Mouse (Mus musculus): ENCODE data around the gene Afap1. TPM values are rescaled to one million over a fixed set of nuclear protein-coding genes. Genes with fewer than 3 reads are reported as not detected.

The Afap1 gene
- polyA plus RNA-seq, 1 experiment from 2014 or later: 18.1 TPM

DNA sequence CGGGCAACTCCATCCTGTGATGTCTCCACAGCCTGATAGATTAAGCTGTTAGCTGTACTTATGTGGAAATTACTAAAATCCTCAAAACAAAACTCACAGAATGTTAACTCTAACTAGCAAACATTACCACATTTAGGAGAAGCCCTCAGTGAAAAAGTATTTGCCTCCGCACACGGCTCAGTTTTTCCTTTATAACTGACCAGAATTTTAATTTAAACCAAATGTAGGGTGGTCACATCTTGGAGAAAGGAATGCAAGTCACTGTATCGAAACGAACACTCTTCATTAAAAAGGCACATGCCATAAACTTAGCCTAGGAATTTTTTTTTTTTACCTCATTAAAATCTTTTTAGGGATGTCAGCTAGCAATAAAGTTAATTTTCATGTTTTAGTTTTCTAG lies 87.4 kb downstream of the Afap1 start:
- Histone ChIP-seq H3K27ac (peak overlapping the region; percentile 52; the same call in 1 of the 2 replicates), H3K36me3 (peaks cover 64% of the 10 kb centered on the region)
- ATAC-seq (ENCODE audit: insufficient number of reproducible peaks, insufficient read depth, low FRiP score, low TSS enrichment, low read depth): no peak

DNA sequence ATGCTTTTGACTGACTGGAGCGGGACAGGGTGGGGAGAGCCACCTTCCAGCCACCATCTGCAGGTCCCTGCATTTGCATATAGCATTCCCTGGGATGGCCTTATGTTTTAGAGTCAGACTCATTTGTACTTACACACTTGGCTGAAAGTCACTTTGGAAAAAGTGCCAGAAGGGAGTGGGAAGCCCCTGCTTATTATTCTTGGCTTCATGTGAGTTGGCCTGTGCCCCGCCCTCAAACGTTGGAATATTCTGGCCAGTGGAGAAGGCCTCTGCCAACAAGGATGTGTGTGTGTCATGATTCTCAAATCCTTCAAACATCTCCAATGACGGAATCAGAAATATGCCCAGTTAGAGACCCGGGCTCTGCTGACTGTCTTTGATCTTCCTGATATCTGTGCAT lies 88.2 kb downstream of the Afap1 start:
- peaks cover 12% of the 10 kb centered on the region for H3K4me1 ChIP-seq
- no peaks in the 10 kb centered on the region for H3K9me3 ChIP-seq
- peaks cover 68% of the 10 kb centered on the region for H3K36me3 ChIP-seq
- ATAC-seq (ENCODE audit: insufficient number of reproducible peaks, insufficient read depth, low FRiP score, low TSS enrichment, low read depth): no peak
- 88% methylated on average over 5 of the region's 5 CpGs for WGBS
- no peaks in the 10 kb centered on the region for H3K27me3 ChIP-seq
- no peak overlapping the region for H3K27ac ChIP-seq
- no peak overlapping the region for H3K9ac ChIP-seq
- no peak overlapping the region for H3K4me3 ChIP-seq
- H3K4me2 ChIP-seq: no peak overlapping the region

More for the DNA sequence above, 87.4 kb downstream of the Afap1 start:
- Histone ChIP-seq H3K4me1 (peaks cover 12% of the 10 kb centered on the region), H3K4me3 (no peak overlapping the region), H3K9me3 (no peaks in the 10 kb centered on the region), H3K4me2 (no peak overlapping the region), H3K27me3 (no peaks in the 10 kb centered on the region), H3K9ac (no peak overlapping the region)
- WGBS: 34% methylated on average over 5 of the region's 5 CpGs

DNA sequence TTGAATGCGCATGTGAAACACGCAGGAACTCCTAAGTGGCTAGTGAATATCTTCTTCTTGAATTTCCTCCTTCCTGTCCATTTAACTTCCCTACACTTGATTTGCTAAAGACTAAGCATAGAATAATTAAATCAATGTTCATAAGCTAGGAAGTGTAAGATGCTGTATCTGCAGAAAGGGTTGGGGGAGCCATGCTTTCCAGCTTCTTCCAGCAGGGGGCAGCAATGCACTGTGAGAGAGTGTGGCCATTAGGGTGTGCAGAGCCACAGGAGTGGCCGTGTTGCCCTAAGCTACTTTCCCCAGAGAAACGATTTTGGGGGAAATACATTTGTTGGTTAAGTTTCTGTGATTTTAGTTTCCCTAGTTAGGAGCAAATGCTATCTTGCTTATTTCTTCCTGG lies 88.9 kb downstream of the Afap1 start:
- Histone ChIP-seq H3K4me3 (no peak overlapping the region), H3K27me3 (no peaks in the 10 kb centered on the region), H3K9ac (no peak overlapping the region), H3K27ac (no peak overlapping the region), H3K4me1 (peaks cover 12% of the 10 kb centered on the region), H3K36me3 (peaks cover 68% of the 10 kb centered on the region), H3K9me3 (no peaks in the 10 kb centered on the region), H3K4me2 (no peak overlapping the region)
- 38% methylated on average over 4 of the region's 4 CpGs for WGBS
- no peak for ATAC-seq (ENCODE audit: insufficient number of reproducible peaks, insufficient read depth, low FRiP score, low TSS enrichment, low read depth)

DNA sequence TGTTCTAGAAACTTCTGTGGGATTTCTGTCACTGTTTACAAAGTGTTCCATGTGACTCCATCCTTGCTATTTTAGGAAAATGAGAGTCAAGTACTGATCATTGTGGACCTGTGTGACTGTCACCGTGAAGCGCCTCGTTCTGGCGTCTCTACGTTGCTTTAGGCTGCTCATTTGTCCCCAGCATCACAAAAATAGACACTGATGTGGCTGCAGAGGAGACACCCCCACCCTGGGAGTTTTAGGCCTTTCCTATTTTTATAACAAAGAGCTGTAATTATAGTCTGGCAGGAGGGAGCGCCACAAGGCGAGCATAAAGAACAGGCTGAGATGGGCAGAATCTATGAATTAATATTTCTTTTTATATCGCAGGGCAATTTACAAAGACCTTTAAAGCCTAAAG lies 92.5 kb downstream of the Afap1 start:
- H3K9ac ChIP-seq: no peak overlapping the region
- WGBS: 79% methylated on average over 8 of the region's 8 CpGs
- peaks cover 3% of the 10 kb centered on the region; the same call in 1 of the 2 replicates for H3K4me1 ChIP-seq
- H3K4me3 ChIP-seq: no peak overlapping the region
- no peaks in the 10 kb centered on the region for H3K9me3 ChIP-seq
- no peak overlapping the region for H3K27ac ChIP-seq
- ATAC-seq (ENCODE audit: insufficient number of reproducible peaks, insufficient read depth, low FRiP score, low TSS enrichment, low read depth): no peak
- peaks cover 82% of the 10 kb centered on the region for H3K36me3 ChIP-seq
- H3K4me2 ChIP-seq: no peak overlapping the region
- no peaks in the 10 kb centered on the region for H3K27me3 ChIP-seq

DNA sequence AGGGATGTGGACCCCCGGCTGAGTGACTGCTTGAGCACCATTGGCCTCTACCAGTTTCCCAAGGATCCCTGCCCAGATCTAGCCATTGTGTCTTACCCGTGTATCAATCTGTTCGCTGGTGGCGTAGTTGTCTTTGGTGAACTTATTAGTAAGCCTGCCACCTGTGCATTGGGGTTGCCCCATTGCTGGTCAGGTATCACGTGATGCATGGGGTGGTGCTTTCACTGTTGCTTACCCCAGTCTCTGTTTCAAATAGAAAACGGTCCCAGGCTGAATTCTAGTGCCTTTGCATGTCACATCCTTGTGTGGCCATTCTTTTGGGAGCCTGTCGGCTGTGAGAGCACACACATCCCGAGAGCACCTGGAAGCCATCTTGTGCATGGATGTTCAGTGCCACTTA lies 95.0 kb downstream of the Afap1 start:
- H3K4me3 ChIP-seq: no peak overlapping the region
- no peak overlapping the region for H3K9ac ChIP-seq
- ATAC-seq (ENCODE audit: insufficient number of reproducible peaks, insufficient read depth, low FRiP score, low TSS enrichment, low read depth): no peak
- peaks cover 90% of the 10 kb centered on the region for H3K36me3 ChIP-seq
- H3K27ac ChIP-seq: no peak overlapping the region
- no peak overlapping the region for H3K4me2 ChIP-seq
- H3K9me3 ChIP-seq: no peaks in the 10 kb centered on the region
- no peaks in the 10 kb centered on the region for H3K27me3 ChIP-seq
- WGBS: 86% methylated on average over 8 of the region's 8 CpGs
- H3K4me1 ChIP-seq: no peaks in the 10 kb centered on the region

DNA sequence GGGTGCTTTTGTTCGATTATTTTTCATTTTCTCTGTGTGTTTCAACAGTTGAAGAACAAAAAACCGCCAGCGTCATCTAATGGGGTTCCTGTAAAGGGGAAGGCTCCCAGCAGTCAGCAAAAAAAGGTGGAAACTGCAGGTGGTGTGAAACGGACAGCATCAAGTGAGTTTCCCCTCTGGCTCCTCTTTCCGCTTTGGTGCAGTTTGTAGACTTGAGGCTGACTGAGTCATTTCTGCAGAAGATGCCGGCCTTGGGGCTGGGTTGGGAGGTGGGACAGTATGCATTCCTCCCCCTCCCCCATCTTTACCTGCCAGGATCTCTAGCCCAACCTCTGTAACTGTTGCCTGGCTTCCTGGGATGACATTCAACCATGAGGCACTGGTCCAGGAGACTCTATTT lies 96.4 kb downstream of the Afap1 start:
- H3K4me1 ChIP-seq: no peaks in the 10 kb centered on the region
- no peak overlapping the region for H3K27ac ChIP-seq
- ATAC-seq (ENCODE audit: insufficient number of reproducible peaks, insufficient read depth, low FRiP score, low TSS enrichment, low read depth): no peak
- no peak overlapping the region for H3K4me2 ChIP-seq
- H3K9me3 ChIP-seq: no peaks in the 10 kb centered on the region
- no peaks in the 10 kb centered on the region for H3K27me3 ChIP-seq
- 73% methylated on average over 6 of the region's 6 CpGs for WGBS
- H3K9ac ChIP-seq: no peak overlapping the region
- H3K36me3 ChIP-seq: peaks cover 90% of the 10 kb centered on the region
- H3K4me3 ChIP-seq: no peak overlapping the region

DNA sequence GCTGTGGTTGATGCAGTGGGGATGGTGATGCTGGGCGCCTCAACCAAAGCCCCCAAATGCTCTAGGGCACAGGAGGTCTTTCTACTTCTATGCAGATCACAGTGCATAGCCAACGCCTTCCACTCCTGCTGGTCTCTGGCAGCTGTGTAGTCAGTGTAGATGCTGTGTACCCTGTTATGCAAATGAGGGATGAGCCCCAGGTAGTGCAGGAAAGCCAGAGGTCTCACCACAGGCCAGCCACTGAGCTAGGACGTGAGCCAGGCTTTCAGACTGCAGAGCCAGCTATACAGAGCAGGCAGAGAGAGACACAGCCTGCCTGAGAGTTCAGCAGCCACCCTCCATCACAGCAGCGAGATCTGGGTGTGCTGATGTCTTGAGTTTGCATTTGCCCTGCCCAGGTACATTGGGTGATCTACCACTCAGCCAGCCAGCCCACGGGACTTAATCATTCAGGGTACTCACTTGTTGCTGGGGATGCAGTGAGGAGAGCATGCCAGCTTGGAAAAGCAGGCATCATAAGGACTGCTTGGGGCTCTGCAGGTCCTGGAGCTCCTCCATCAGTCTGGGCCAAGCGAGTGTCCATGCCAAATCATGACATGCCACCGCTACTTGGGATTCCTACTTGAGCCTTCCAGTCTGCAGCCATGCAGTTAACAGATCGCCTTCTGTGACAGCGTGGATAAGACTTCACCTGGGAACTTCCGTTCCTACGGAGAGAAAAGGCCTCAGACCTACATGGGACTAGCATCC lies 97.0 kb downstream of the Afap1 start:
- Histone ChIP-seq H3K27ac (no peak overlapping the region), H3K27me3 (no peaks in the 10 kb centered on the region), H3K4me1 (no peaks in the 10 kb centered on the region), H3K9ac (no peak overlapping the region), H3K4me3 (no peak overlapping the region), H3K9me3 (no peaks in the 10 kb centered on the region), H3K4me2 (no peak overlapping the region), H3K36me3 (peaks cover 88% of the 10 kb centered on the region)
- no peak for ATAC-seq (ENCODE audit: insufficient number of reproducible peaks, insufficient read depth, low FRiP score, low TSS enrichment, low read depth)
- 78% methylated on average over 11 of the region's 11 CpGs for WGBS

DNA sequence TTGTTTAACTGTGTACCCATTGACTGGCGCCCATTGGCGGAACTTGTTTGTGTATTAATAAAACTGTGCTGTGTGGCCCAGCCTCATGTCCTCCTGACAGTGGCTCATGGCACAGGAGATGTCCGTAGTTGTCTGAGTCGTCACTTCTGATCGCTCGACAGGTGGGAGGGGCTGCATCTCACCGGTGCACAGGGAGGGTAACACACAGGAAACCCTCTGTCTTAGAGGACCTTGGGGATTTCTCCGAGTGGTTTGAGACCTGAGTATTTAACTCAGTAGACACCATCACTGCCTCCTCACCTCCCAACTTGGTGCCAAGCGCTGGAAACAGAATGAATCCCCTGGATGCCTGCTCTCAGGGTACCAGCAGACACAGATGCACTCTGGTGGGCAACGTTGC lies 110.7 kb downstream of the Afap1 start:
- 78% methylated on average over 10 of the region's 10 CpGs for WGBS
- ATAC-seq (ENCODE audit: insufficient number of reproducible peaks, insufficient read depth, low FRiP score, low TSS enrichment, low read depth): no peak
- H3K27me3 ChIP-seq: no peaks in the 10 kb centered on the region

DNA sequence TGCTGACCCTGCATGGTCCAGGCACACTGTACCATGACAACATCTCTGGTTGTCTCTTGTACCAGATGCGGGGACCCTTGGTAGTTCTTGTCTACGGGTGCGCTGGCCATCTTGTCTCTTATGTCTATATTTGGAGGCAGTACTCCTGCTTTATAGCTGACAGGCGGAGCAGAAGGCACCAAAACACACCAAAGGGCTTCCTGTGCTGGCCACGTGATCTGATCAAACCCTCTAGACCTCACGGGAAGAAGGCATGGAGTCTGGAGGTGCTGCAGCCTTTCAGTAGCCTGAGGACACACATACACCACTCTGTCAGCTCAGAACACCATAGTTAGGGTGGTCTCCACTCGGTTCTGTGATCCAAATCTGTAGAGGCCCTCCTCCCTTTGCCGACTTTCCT lies 113.0 kb downstream of the Afap1 start:
- no peaks in the 10 kb centered on the region for H3K9me3 ChIP-seq
- H3K4me3 ChIP-seq: no peak overlapping the region
- no peaks in the 10 kb centered on the region for H3K27me3 ChIP-seq
- H3K4me2 ChIP-seq: no peak overlapping the region
- no peak for ATAC-seq (ENCODE audit: insufficient number of reproducible peaks, insufficient read depth, low FRiP score, low TSS enrichment, low read depth)
- 0 out of 2 replicates have a peak, but pooled peaks cover 3% of the 10 kb centered on the region for H3K4me1 ChIP-seq
- H3K36me3 ChIP-seq: peaks cover 11% of the 10 kb centered on the region
- WGBS: 77% methylated on average over 8 of the region's 8 CpGs
- H3K27ac ChIP-seq: no peak overlapping the region
- H3K9ac ChIP-seq: no peak overlapping the region

More for the DNA sequence above, 110.7 kb downstream of the Afap1 start:
- Histone ChIP-seq H3K4me3 (no peak overlapping the region), H3K4me1 (0 out of 2 replicates have a peak, but pooled peaks cover 3% of the 10 kb centered on the region), H3K9ac (no peak overlapping the region), H3K4me2 (no peak overlapping the region), H3K9me3 (no peaks in the 10 kb centered on the region), H3K36me3 (peaks cover 32% of the 10 kb centered on the region), H3K27ac (no peak overlapping the region)

DNA sequence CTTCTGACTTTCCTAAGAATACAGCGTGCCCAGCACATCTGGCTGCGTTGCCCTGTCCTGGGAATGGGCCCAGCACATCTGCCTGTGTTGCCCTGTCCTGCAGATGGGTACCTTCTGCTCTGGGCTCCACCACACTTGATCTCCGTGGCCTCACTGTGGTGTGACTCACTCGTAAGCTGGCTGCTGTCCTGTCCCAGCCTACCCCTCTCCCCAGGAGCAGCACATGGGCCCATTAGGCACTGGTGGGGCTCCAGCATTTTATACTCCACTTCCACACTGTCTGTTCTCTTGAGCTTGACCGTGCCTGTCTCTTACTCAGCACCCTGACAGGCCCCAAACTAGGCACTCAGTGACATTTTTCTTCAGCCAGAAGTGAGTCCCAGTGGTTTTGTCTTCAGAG lies 113.5 kb downstream of the Afap1 start:
- WGBS: 77% methylated on average over 5 of the region's 5 CpGs
- H3K36me3 ChIP-seq: peaks cover 6% of the 10 kb centered on the region
- no peak overlapping the region for H3K4me3 ChIP-seq
- ATAC-seq (ENCODE audit: insufficient number of reproducible peaks, insufficient read depth, low FRiP score, low TSS enrichment, low read depth): no peak
- no peaks in the 10 kb centered on the region for H3K27me3 ChIP-seq
- no peak overlapping the region for H3K4me2 ChIP-seq
- H3K27ac ChIP-seq: no peak overlapping the region
- no peak overlapping the region for H3K9ac ChIP-seq
- H3K4me1 ChIP-seq: 0 out of 2 replicates have a peak, but pooled peaks cover 3% of the 10 kb centered on the region
- H3K9me3 ChIP-seq: no peaks in the 10 kb centered on the region

DNA sequence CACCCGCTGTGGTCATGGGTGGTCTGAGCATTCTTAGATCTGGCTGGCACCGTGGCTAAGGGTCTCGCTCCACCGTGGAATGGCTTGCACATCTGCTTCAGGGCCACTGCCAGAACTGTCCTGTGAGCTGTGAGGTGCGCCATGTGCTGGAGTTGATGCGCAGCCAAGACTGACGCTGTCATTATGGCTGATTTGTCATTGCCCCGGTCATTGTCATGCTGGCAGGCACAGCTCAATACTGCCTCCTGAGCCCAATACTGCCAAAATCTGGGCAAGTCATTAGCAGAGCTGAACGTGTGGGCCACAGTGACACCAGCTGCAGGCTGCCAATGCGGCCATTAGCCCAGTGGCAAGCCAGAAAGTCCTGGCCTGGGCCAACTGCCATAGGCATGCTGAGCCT lies 114.5 kb downstream of the Afap1 start:
- no peaks in the 10 kb centered on the region for H3K9me3 ChIP-seq
- 0 out of 2 replicates have a peak, but pooled peaks cover 3% of the 10 kb centered on the region for H3K4me1 ChIP-seq
- no peak overlapping the region for H3K4me2 ChIP-seq
- 0 out of 2 replicates have a peak, but pooled peaks cover 3% of the 10 kb centered on the region for H3K36me3 ChIP-seq
- H3K9ac ChIP-seq: no peak overlapping the region
- no peak overlapping the region for H3K4me3 ChIP-seq
- WGBS: 82% methylated on average over 10 of the region's 10 CpGs
- no peak for ATAC-seq (ENCODE audit: insufficient number of reproducible peaks, insufficient read depth, low FRiP score, low TSS enrichment, low read depth)
- no peak overlapping the region for H3K27ac ChIP-seq
- H3K27me3 ChIP-seq: no peaks in the 10 kb centered on the region

DNA sequence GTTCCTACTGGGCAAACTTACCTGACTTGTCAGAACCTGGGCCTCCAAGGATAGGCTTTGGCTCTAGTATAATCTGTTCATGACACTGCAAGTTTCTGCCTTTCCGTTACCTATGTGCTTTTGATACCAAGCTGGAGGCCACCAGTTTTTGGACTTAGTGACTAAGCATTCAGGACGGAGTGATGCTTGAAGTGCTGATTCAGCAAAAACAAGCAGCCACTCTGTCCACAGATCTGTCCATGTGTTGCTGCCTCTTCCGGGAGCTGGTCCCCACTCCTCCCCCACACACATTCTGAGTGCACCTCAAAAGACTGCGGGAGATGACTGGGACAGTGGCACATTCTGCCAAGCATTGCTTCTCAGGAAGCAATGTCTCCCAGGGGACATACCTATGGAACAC lies 116.3 kb downstream of the Afap1 start:
- 83% methylated on average over 4 of the region's 4 CpGs for WGBS
- no peak for ATAC-seq (ENCODE audit: insufficient number of reproducible peaks, insufficient read depth, low FRiP score, low TSS enrichment, low read depth)
- H3K27ac ChIP-seq: no peak overlapping the region
- H3K9ac ChIP-seq: no peak overlapping the region
- H3K27me3 ChIP-seq: no peaks in the 10 kb centered on the region
- no peak overlapping the region for H3K4me2 ChIP-seq
- H3K9me3 ChIP-seq: no peaks in the 10 kb centered on the region
- H3K4me1 ChIP-seq: 0 out of 2 replicates have a peak, but pooled peaks cover 3% of the 10 kb centered on the region
- H3K36me3 ChIP-seq: no peaks in the 10 kb centered on the region
- no peak overlapping the region for H3K4me3 ChIP-seq

Data from embryonic facial prominence, embryonic 13.5 days (tissue).